Mouse (Mus musculus) embryonic facial prominence, embryonic 11.5 days (tissue): ENCODE results near the gene Tmem41b. TPM values are rescaled to one million over a fixed set of nuclear protein-coding genes. Genes with fewer than 3 reads are reported as not detected.

Experiments used
- ATAC-seq: fragments of 200-750 bp; cut with Nextera tagmentation; replicated peaks from 2 replicates; pipeline ENCODE4 v1.8.0; 2017; ENCODE audit warnings: low read depth; ENCODE audit not compliant: insufficient number of reproducible peaks, low FRiP score, low TSS enrichment
- DNase-seq: peaks from one replicate; pipeline ENCODE4 v3.0.0-alpha.2; 2015; ENCODE audit warnings: low spot score
- H3K27ac ChIP-seq: fragments of 300-500 bp; sonication (generic); replicated peaks from 2 replicates; pipeline ENCODE4 v1.5.1; 2014; ENCODE audit warnings: mild to moderate bottlenecking, low read depth, low read length, control low read depth
- H3K27me3 ChIP-seq: fragments of 300-500 bp; sonication (generic); 2 replicates; pipeline ENCODE4 v1.6.1; 2014; ENCODE audit warnings: mild to moderate bottlenecking, low read length, moderate library complexity, mixed read lengths; ENCODE audit not compliant: control insufficient read depth, insufficient read depth
- H3K36me3 ChIP-seq: fragments of 300-500 bp; sonication (generic); replicated peaks from 2 replicates; pipeline ENCODE4 v1.6.1; 2014; ENCODE audit warnings: low read depth, mild to moderate bottlenecking, low read length, moderate library complexity, mixed read lengths; ENCODE audit not compliant: control insufficient read depth, insufficient read depth
- H3K4me1 ChIP-seq: fragments of 300-500 bp; sonication (generic); 2 replicates; pipeline ENCODE4 v1.6.1; 2014; ENCODE audit warnings: low read length, mixed read lengths; ENCODE audit not compliant: control insufficient read depth, insufficient read depth
- H3K4me2 ChIP-seq: fragments of 300-500 bp; sonication (generic); 2 replicates; pipeline ENCODE4 v1.6.1; 2014; ENCODE audit warnings: low read depth, mild to moderate bottlenecking, control low read depth, low read length, moderate library complexity
- H3K4me3 ChIP-seq: fragments of 300-500 bp; sonication (generic); 2 replicates; pipeline ENCODE4 v1.5.1; 2014; ENCODE audit warnings: low read depth, low read length, control low read depth
- H3K9ac ChIP-seq: fragments of 300-500 bp; sonication (generic); replicated peaks from 2 replicates; pipeline ENCODE4 v1.6.1; 2014; ENCODE audit warnings: mild to moderate bottlenecking, control low read depth, low read length
- H3K9me3 ChIP-seq: fragments of 300-500 bp; sonication (generic); replicated peaks from 2 replicates; pipeline ENCODE4 v1.6.1; 2016; ENCODE audit warnings: mild to moderate bottlenecking, low read length, inconsistent platforms, mixed read lengths; ENCODE audit not compliant: control insufficient read depth
- WGBS: fragments of 180-500 bp; shearing (Covaris S2); extraction: QIAGEN DNeasy Blood & Tissue Kit; methylation state at CpG from one replicate; pipeline ENCODE4 v1.1.7; 2014; 5-methylcytosine and 5-hydroxymethylcytosine counted together
- polyA plus RNA-seq: library from polyadenylated mRNA; unstranded; fragments of >200 nt; fragmentation: Nextera tagmentation; extraction: Ambion mirVana; gene quantifications from 2 replicates; pipeline ENCODE4 v1.2.1, GENCODE M21; 2014

Tmem41b gene
- polyA plus RNA-seq, 1 experiment from 2014 or later = 88.9 TPM

GRCm38 (mm10) chr7:109928365-109928764 lies 58.4 kb downstream of the Tmem41b start:
- Histone ChIP-seq H3K4me3 (no peak overlapping the region), H3K27me3 (no peaks in the 10 kb centered on the region), H3K9me3 (no peaks in the 10 kb centered on the region), H3K9ac (no peak overlapping the region), H3K4me2 (no peak overlapping the region), H3K27ac (no peak overlapping the region), H3K36me3 (no peaks in the 10 kb centered on the region; the same call in 1 of the 2 replicates), H3K4me1 (no peaks in the 10 kb centered on the region)
- ATAC-seq (no peak), DNase-seq (no peak)
- 87% methylated on average over 6 of the region's 6 CpGs for WGBS

- H3K27ac ChIP-seq = no peak overlapping the region
- no peak for DNase-seq
- 82% methylated on average over 2 of the region's 2 CpGs for WGBS
- H3K4me1 ChIP-seq = no peaks in the 10 kb centered on the region
- H3K9me3 ChIP-seq = no peaks in the 10 kb centered on the region
- no peaks in the 10 kb centered on the region for H3K27me3 ChIP-seq
- no peak overlapping the region for H3K4me3 ChIP-seq
- no peaks in the 10 kb centered on the region; the same call in none of the 2 replicates for H3K36me3 ChIP-seq
- no peak overlapping the region for H3K9ac ChIP-seq
- no peak for ATAC-seq
- no peak overlapping the region for H3K4me2 ChIP-seq
Observed at GRCm38 (mm10) chr7:109924965-109925364, 61.8 kb downstream of the Tmem41b start.

- H3K36me3 ChIP-seq = peaks cover 5% of the 10 kb centered on the region
- H3K4me1 ChIP-seq = no peaks in the 10 kb centered on the region
- H3K9ac ChIP-seq = no peak overlapping the region
- no peak overlapping the region for H3K4me2 ChIP-seq
- no peak overlapping the region for H3K4me3 ChIP-seq
- ATAC-seq = no peak
- H3K27me3 ChIP-seq = no peaks in the 10 kb centered on the region
- WGBS = 94% methylated on average over 4 of the region's 4 CpGs
- no peaks in the 10 kb centered on the region for H3K9me3 ChIP-seq
- DNase-seq = no peak
- no peak overlapping the region for H3K27ac ChIP-seq
Observed at GRCm38 (mm10) chr7:109922889-109923288, 63.8 kb downstream of the Tmem41b start.

Other genes with a start within 250 kb of the Tmem41b start
- 36.6 and 38.4 TPM in 2 replicates for gene Tmem9b, start 234.1 kb downstream of the Tmem41b start, polyA plus RNA-seq
- 0.35 and 1.4 TPM in 2 replicates for gene Nrip3, start 204.9 kb downstream of the Tmem41b start, polyA plus RNA-seq
- gene Scube2, start 121.2 kb downstream of the Tmem41b start, polyA plus RNA-seq = 0.28 and 0.50 TPM in 2 replicates
- gene Dennd5a, start 26.5 kb downstream of the Tmem41b start, polyA plus RNA-seq = 41.5 and 48.2 TPM in 2 replicates
- gene Ipo7, start 31.3 kb upstream of the Tmem41b start, polyA plus RNA-seq = 27.1 and 29.9 TPM in 2 replicates
- gene Zfp143, start 74.3 kb upstream of the Tmem41b start, polyA plus RNA-seq = 27.5 and 28.3 TPM in 2 replicates
- gene Wee1, start 135.1 kb upstream of the Tmem41b start, polyA plus RNA-seq = 37.7 and 42.7 TPM in 2 replicates
- gene Swap70, start 234.8 kb upstream of the Tmem41b start, polyA plus RNA-seq = 21.2 and 22.7 TPM in 2 replicates